Mouse (Mus musculus): Measurements from ENCODE around the gene Siah1a. TPM values are rescaled to one million over a fixed set of nuclear protein-coding genes. Genes with fewer than 3 reads are reported as not detected.

Gene Siah1a
- polyA plus RNA-seq, 1 experiment from 2014 or later: 43.3 TPM

DNA sequence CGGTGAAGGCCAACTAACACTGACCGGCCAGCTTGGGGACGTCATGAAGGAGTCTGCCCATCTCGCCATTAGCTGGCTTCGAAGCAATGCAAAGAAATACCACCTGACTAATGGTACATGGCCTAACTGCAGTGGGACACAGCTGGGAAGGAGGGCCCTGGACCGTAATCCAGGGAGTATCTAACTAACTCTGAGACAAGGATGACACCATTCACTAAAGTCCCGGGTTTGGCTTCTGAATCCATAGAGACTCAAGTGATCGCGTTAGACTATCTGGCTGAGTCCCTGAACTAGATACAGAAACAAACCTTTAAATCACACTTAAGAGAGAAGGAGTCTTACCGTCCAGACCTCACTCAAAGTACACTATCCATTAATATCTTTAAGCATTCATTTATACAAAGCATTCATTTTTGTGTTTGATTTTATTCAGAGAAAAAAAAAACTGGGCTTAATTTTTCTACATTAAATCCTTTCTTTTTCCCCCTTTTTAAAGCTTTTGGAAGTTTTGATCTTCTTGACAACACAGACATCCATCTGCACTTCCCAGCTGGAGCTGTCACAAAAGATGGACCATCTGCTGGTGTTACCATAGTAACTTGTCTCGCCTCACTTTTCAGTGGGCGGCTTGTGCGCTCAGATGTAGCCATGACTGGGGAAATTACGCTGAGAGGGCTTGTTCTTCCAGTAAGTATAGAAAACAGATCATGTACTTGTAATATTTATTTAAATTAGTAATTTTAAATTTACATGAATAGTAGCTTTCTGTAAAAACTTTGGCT lies 32.1 kb downstream of the Siah1a start:
- H3K4me2 ChIP-seq (replicated peaks; ENCODE audit: low read depth, low read length): no peak overlapping the region
- H3K9ac ChIP-seq (replicated peaks; ENCODE audit: low read depth): no peak overlapping the region
- no peaks in the 10 kb centered on the region for H3K4me1 ChIP-seq (ENCODE audit: insufficient read depth, low read depth, low read length)
- H3K27me3 ChIP-seq (replicated peaks; ENCODE audit: insufficient read depth, low read length): no peaks in the 10 kb centered on the region
- H3K27ac ChIP-seq (ENCODE audit: low read length): no peak overlapping the region
- TF ChIP-seq CTCF (IDR thresholded peaks at IDR 0.05) (no peak), EP300 (IDR thresholded peaks at IDR 0.05) (no peak)
- H3K9me3 ChIP-seq (ENCODE audit: low read length): no peaks in the 10 kb centered on the region
- H3K36me3 ChIP-seq (ENCODE audit: insufficient read depth, low read length): peaks cover 9% of the 10 kb centered on the region
- no peak overlapping the region for H3K4me3 ChIP-seq (ENCODE audit: low read depth, low read length)
- DNase-seq (ENCODE audit: low spot score): no peak
- 70% methylated on average over 14 of the region's 14 CpGs for WGBS
- ATAC-seq: no peak

DNA sequence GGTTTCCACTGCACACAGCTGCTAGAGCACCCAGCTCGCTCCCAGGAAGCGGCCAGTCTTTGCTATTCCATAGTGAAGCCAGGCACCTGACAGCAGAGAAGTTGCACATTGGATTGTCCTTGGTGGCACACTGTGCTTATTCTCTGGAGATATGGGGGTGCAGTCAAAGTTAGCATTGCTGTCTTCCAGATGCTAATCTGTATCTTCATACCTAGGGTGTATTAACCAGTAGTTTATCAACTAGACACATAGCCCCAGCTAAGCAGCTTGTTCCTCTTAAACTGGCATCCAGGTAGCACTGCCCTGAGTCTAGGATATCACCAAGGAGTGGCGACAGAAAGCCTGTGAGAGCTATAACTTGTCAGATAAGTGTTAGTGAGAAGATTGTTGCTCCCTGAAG lies 33.1 kb downstream of the Siah1a start:
- Histone ChIP-seq H3K9ac (replicated peaks; ENCODE audit: low read depth) (no peak overlapping the region), H3K27ac (ENCODE audit: low read length) (no peak overlapping the region), H3K9me3 (ENCODE audit: low read length) (no peaks in the 10 kb centered on the region), H3K4me2 (replicated peaks; ENCODE audit: low read depth, low read length) (no peak overlapping the region), H3K36me3 (ENCODE audit: insufficient read depth, low read length) (peaks cover 9% of the 10 kb centered on the region), H3K27me3 (replicated peaks; ENCODE audit: insufficient read depth, low read length) (no peaks in the 10 kb centered on the region), H3K4me3 (ENCODE audit: low read depth, low read length) (no peak overlapping the region), H3K4me1 (ENCODE audit: insufficient read depth, low read depth, low read length) (no peaks in the 10 kb centered on the region)
- 87% methylated on average over 3 of the region's 3 CpGs for WGBS
- DNase-seq (ENCODE audit: low spot score) (no peak), ATAC-seq (no peak)
- TF ChIP-seq CTCF (IDR thresholded peaks at IDR 0.05) (no peak), EP300 (IDR thresholded peaks at IDR 0.05) (no peak)

DNA sequence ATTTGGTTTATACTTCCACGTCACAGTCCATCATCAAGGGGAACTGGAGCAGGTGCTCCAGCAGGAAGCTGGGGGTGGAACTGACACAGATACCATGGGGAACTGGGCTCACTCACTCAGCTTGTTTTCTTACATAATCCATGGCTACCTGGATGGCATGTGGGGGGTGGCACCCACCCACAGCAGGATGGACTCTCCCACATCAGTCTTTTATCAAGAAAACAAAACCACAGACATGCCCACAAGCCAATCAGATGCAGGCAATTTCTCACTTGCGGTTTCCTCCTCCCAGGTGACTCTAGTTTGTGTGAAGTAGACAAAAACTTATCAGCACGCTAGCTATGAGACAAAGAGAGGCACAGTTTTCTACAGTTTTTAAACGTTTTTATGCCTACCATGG lies 37.9 kb downstream of the Siah1a start:
- no peak for DNase-seq (ENCODE audit: low spot score)
- no peak for ATAC-seq
- Histone ChIP-seq H3K4me2 (replicated peaks; ENCODE audit: low read depth, low read length) (no peak overlapping the region), H3K9ac (replicated peaks; ENCODE audit: low read depth) (no peak overlapping the region), H3K27ac (ENCODE audit: low read length) (no peak overlapping the region), H3K36me3 (ENCODE audit: insufficient read depth, low read length) (peaks cover 6% of the 10 kb centered on the region; the same call in 1 of the 2 replicates), H3K4me3 (ENCODE audit: low read depth, low read length) (no peak overlapping the region), H3K9me3 (ENCODE audit: low read length) (no peaks in the 10 kb centered on the region), H3K4me1 (ENCODE audit: insufficient read depth, low read depth, low read length) (no peaks in the 10 kb centered on the region), H3K27me3 (replicated peaks; ENCODE audit: insufficient read depth, low read length) (no peaks in the 10 kb centered on the region)
- 56% methylated on average over 4 of the region's 4 CpGs for WGBS
- TF ChIP-seq EP300 (IDR thresholded peaks at IDR 0.05) (no peak), CTCF (IDR thresholded peaks at IDR 0.05) (no peak)

DNA sequence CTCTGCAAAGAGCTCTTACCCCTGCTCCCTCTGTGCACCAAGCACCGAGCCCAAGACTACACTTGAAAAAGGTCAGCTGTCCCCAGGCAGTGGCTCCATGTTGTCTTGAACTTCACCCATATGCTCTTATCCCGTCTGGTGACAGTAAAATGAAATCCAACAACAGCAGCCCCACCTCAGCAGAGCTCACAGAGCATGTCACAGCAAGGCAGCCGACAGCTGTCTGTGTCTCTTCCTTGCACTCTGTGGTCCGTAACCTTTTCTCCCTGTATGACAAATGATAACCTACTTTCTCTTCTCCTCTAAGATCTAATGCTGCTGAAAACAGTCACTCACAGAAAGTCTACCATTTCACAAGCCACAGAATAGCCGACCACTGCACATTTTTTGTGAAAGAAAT lies 39.0 kb downstream of the Siah1a start:
- no peak for ATAC-seq
- 67% methylated on average over 5 of the region's 5 CpGs for WGBS
- Histone ChIP-seq H3K4me1 (ENCODE audit: insufficient read depth, low read depth, low read length) (no peaks in the 10 kb centered on the region), H3K36me3 (ENCODE audit: insufficient read depth, low read length) (peaks cover 6% of the 10 kb centered on the region; the same call in 1 of the 2 replicates), H3K27me3 (replicated peaks; ENCODE audit: insufficient read depth, low read length) (no peaks in the 10 kb centered on the region), H3K4me3 (ENCODE audit: low read depth, low read length) (no peak overlapping the region), H3K9ac (replicated peaks; ENCODE audit: low read depth) (no peak overlapping the region), H3K9me3 (ENCODE audit: low read length) (no peaks in the 10 kb centered on the region), H3K27ac (ENCODE audit: low read length) (no peak overlapping the region), H3K4me2 (replicated peaks; ENCODE audit: low read depth, low read length) (no peak overlapping the region)
- DNase-seq (ENCODE audit: low spot score): no peak
- TF ChIP-seq CTCF (IDR thresholded peaks at IDR 0.05) (no peak), EP300 (IDR thresholded peaks at IDR 0.05) (no peak)

DNA sequence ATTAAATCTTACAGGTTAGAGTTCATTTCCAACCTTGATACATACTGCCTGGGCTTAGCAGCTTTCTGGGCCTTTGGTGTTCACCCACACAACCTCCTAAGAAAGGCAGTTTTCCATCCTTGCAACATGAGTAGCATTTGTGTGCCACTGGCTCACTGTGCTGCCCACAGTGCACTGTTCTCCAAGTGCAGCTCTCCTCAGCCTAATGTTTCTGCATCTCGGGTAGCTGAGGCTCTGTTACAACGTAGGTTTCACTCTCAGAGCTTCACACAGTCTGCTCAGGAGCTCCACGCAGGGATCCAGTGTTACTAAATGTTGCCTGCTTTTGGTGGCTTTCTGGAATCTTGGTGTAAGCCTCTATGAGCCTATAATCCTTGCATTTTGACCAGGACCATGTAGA lies 40.4 kb downstream of the Siah1a start:
- Histone ChIP-seq H3K9me3 (ENCODE audit: low read length) (no peaks in the 10 kb centered on the region), H3K4me3 (ENCODE audit: low read depth, low read length) (no peak overlapping the region), H3K36me3 (ENCODE audit: insufficient read depth, low read length) (peaks cover 6% of the 10 kb centered on the region; the same call in 1 of the 2 replicates), H3K4me2 (replicated peaks; ENCODE audit: low read depth, low read length) (no peak overlapping the region), H3K4me1 (ENCODE audit: insufficient read depth, low read depth, low read length) (no peaks in the 10 kb centered on the region), H3K27me3 (replicated peaks; ENCODE audit: insufficient read depth, low read length) (no peaks in the 10 kb centered on the region), H3K27ac (ENCODE audit: low read length) (no peak overlapping the region), H3K9ac (replicated peaks; ENCODE audit: low read depth) (no peak overlapping the region)
- 81% methylated on average over 3 of the region's 3 CpGs for WGBS
- no peak for ATAC-seq
- DNase-seq (ENCODE audit: low spot score): no peak
- TF ChIP-seq CTCF (IDR thresholded peaks at IDR 0.05): no peak
- no peak for TF ChIP-seq EP300 (IDR thresholded peaks at IDR 0.05)

DNA sequence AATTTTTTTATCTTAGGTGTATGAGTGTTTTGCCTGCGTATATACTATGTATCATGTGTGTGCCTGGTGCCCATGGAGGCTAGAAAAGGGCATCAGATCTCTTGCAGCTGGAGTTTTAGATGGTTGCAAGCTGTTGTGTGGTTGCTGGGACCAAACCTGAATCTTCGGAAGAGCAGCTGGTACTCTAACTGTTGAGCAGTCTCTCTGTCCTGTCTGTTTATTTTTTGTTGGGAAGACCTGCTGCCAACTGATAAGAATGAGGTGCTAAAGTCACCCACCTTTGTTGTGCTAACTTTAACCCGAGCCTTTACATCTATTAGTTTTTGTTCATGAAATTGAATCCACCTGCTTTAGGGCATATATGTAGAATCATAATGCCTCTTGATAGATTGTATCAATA lies 43.3 kb downstream of the Siah1a start:
- H3K9ac ChIP-seq (replicated peaks; ENCODE audit: low read depth): no peak overlapping the region
- H3K27ac ChIP-seq (ENCODE audit: low read length): no peak overlapping the region
- H3K36me3 ChIP-seq (ENCODE audit: insufficient read depth, low read length): no peaks in the 10 kb centered on the region
- H3K4me3 ChIP-seq (ENCODE audit: low read depth, low read length): no peak overlapping the region
- ATAC-seq: no peak
- H3K9me3 ChIP-seq (ENCODE audit: low read length): no peaks in the 10 kb centered on the region
- H3K27me3 ChIP-seq (replicated peaks; ENCODE audit: insufficient read depth, low read length): no peaks in the 10 kb centered on the region
- WGBS: 69% methylated on average over 3 of the region's 3 CpGs
- no peak for DNase-seq (ENCODE audit: low spot score)
- no peak overlapping the region for H3K4me2 ChIP-seq (replicated peaks; ENCODE audit: low read depth, low read length)
- TF ChIP-seq EP300 (IDR thresholded peaks at IDR 0.05) (no peak), CTCF (IDR thresholded peaks at IDR 0.05) (no peak)
- H3K4me1 ChIP-seq (ENCODE audit: insufficient read depth, low read depth, low read length): no peaks in the 10 kb centered on the region
